Mouse (Mus musculus) ES-Bruce4 (cell line): ENCODE data around the gene Nos3. TPM values are rescaled to one million over a fixed set of nuclear protein-coding genes. Genes with fewer than 3 reads are reported as not detected.

Source experiments
- H3K27ac ChIP-seq: 2 replicates; pipeline ENCODE4 v1.5.1; 2012; ENCODE audit warnings: low read length, inconsistent platforms; ENCODE audit not compliant: insufficient read depth
- H3K27me3 ChIP-seq: 2 replicates; pipeline ENCODE4 v1.6.1; 2012; ENCODE audit warnings: mild to moderate bottlenecking, low read length, inconsistent platforms; ENCODE audit not compliant: control insufficient read depth, poor library complexity, insufficient read depth, severe bottlenecking
- H3K36me3 ChIP-seq: 2 replicates; pipeline ENCODE4 v1.6.1; 2012; ENCODE audit warnings: inconsistent platforms, mild to moderate bottlenecking, low read length, moderate library complexity; ENCODE audit not compliant: control insufficient read depth, poor library complexity, insufficient read depth, severe bottlenecking
- H3K4me1 ChIP-seq: one replicate; pipeline ENCODE4 v1.8.1; 2011; ENCODE audit warnings: low read length; ENCODE audit not compliant: control insufficient read depth, insufficient read depth
- H3K4me3 ChIP-seq: 2 replicates; pipeline ENCODE4 v1.5.1; 2011; ENCODE audit warnings: low read depth, mild to moderate bottlenecking, low read length
- H3K9ac ChIP-seq: 2 replicates; pipeline ENCODE4 v1.6.1; 2012; ENCODE audit warnings: low read depth, mild to moderate bottlenecking, inconsistent platforms; ENCODE audit not compliant: poor library complexity, severe bottlenecking
- H3K9me3 ChIP-seq: replicated peaks from 2 replicates; pipeline ENCODE4 v1.6.1; 2012; ENCODE audit warnings: mild to moderate bottlenecking, low read length, inconsistent platforms; ENCODE audit not compliant: control insufficient read depth, poor library complexity, insufficient read depth, severe bottlenecking
- CTCF ChIP-seq: IDR thresholded peaks from one replicate; pipeline ENCODE4 v1.8.1; 2011; ENCODE audit warnings: low read depth, low read length
- EP300 ChIP-seq: IDR thresholded peaks from 2 replicates; pipeline ENCODE4 v1.6.1; 2011; ENCODE audit warnings: low read depth, low read length; ENCODE audit not compliant: insufficient read depth
- POLR2A ChIP-seq: IDR thresholded peaks from one replicate; pipeline ENCODE4 v1.8.1; 2011; ENCODE audit warnings: low read length; ENCODE audit not compliant: insufficient read depth
- polyA plus RNA-seq: library from polyadenylated mRNA; stranded (reverse); fragments of >200 nt; gene quantifications from 2 replicates; pipeline ENCODE4 v1.2.4, GENCODE M21; 2011; ENCODE audit warnings: low read depth; ENCODE audit not compliant: missing spikeins, insufficient read depth, insufficient read length

Gene Nos3
- polyA plus RNA-seq, 1 experiment: 1.2 TPM

GRCm38 (mm10) chr5:24334749-24335148 is 29.9 kb upstream of the Nos3 start:
- no peak overlapping the region for H3K4me3 ChIP-seq
- H3K27me3 ChIP-seq: no peaks in the 10 kb centered on the region
- no peaks in the 10 kb centered on the region for H3K9me3 ChIP-seq
- no peak overlapping the region for H3K27ac ChIP-seq
- H3K9ac ChIP-seq: no peak overlapping the region
- no peaks in the 10 kb centered on the region for H3K36me3 ChIP-seq
- no peaks in the 10 kb centered on the region for H3K4me1 ChIP-seq
- TF ChIP-seq CTCF (no peak), POLR2A (no peak), EP300 (no peak)

GRCm38 (mm10) chr5:24335888-24336511 is 28.6 kb upstream of the Nos3 start:
- H3K9me3 ChIP-seq: no peaks in the 10 kb centered on the region
- H3K9ac ChIP-seq: no peak overlapping the region
- H3K27ac ChIP-seq: no peak overlapping the region
- TF ChIP-seq EP300: no peak
- no peak for TF ChIP-seq POLR2A
- peak; percentile 80 for TF ChIP-seq CTCF
- H3K4me3 ChIP-seq: no peak overlapping the region
- no peaks in the 10 kb centered on the region for H3K27me3 ChIP-seq
- H3K36me3 ChIP-seq: no peaks in the 10 kb centered on the region
- no peaks in the 10 kb centered on the region for H3K4me1 ChIP-seq

GRCm38 (mm10) chr5:24337366-24337765 is 27.2 kb upstream of the Nos3 start:
- no peak overlapping the region for H3K4me3 ChIP-seq
- no peaks in the 10 kb centered on the region for H3K27me3 ChIP-seq
- H3K36me3 ChIP-seq: no peaks in the 10 kb centered on the region
- peak; percentile 3 for TF ChIP-seq CTCF
- no peak for TF ChIP-seq POLR2A
- no peaks in the 10 kb centered on the region for H3K4me1 ChIP-seq
- no peaks in the 10 kb centered on the region for H3K9me3 ChIP-seq
- no peak overlapping the region for H3K27ac ChIP-seq
- no peak overlapping the region for H3K9ac ChIP-seq

GRCm38 (mm10) chr5:24337821-24338220 is 26.8 kb upstream of the Nos3 start:
- H3K4me1 ChIP-seq: no peaks in the 10 kb centered on the region

GRCm38 (mm10) chr5:24342205-24342963 is 22.2 kb upstream of the Nos3 start:
- Histone ChIP-seq H3K9me3 (no peaks in the 10 kb centered on the region), H3K36me3 (no peaks in the 10 kb centered on the region), H3K27ac (no peak overlapping the region), H3K4me3 (no peak overlapping the region), H3K27me3 (no peaks in the 10 kb centered on the region), H3K9ac (no peak overlapping the region), H3K4me1 (peaks cover 5% of the 10 kb centered on the region)
- no peak for TF ChIP-seq POLR2A
- no peak for TF ChIP-seq EP300
- no peak for TF ChIP-seq CTCF

More at GRCm38 (mm10) chr5:24337821-24338220, 26.8 kb upstream of the Nos3 start:
- Histone ChIP-seq H3K9ac (no peak overlapping the region), H3K9me3 (no peaks in the 10 kb centered on the region), H3K4me3 (no peak overlapping the region), H3K27me3 (no peaks in the 10 kb centered on the region), H3K27ac (no peak overlapping the region), H3K36me3 (no peaks in the 10 kb centered on the region)
- TF ChIP-seq EP300: no peak
- TF ChIP-seq POLR2A: no peak
- TF ChIP-seq CTCF: no peak

GRCm38 (mm10) chr5:24342966-24343365 is 21.6 kb upstream of the Nos3 start:
- H3K4me1 ChIP-seq: peaks cover 5% of the 10 kb centered on the region
- TF ChIP-seq CTCF: no peak
- no peak for TF ChIP-seq POLR2A
- TF ChIP-seq EP300: no peak
- H3K4me3 ChIP-seq: no peak overlapping the region
- H3K9me3 ChIP-seq: no peaks in the 10 kb centered on the region
- H3K27ac ChIP-seq: no peak overlapping the region
- H3K27me3 ChIP-seq: no peaks in the 10 kb centered on the region
- no peak overlapping the region for H3K9ac ChIP-seq
- no peaks in the 10 kb centered on the region for H3K36me3 ChIP-seq
